Mouse (Mus musculus): Measurements from ENCODE around the gene Gnmt. TPM values are rescaled to one million over a fixed set of nuclear protein-coding genes. Genes with fewer than 3 reads are reported as not detected.

Gnmt gene
- total and polyA plus RNA-seq, 3 experiments: 0.62 to 1.6 TPM; not detected in 1

- no peaks in the 10 kb centered on the region for H3K4me1 ChIP-seq (ENCODE audit: control insufficient read depth in 1 of 2, insufficient read depth in 2 of 2, low read length in 2 of 2)
- no peaks in the 10 kb centered on the region for H3K9me3 ChIP-seq (replicated peaks; ENCODE audit: insufficient read depth, low read length)
- H3K36me3 ChIP-seq (ENCODE audit: control insufficient read depth in 1 of 2, insufficient read depth in 2 of 2, low read length in 2 of 2): no peaks in the 10 kb centered on the region
- no peaks in the 10 kb centered on the region for H3K79me2 ChIP-seq (ENCODE audit: control insufficient read depth, insufficient read depth, low read length, poor library complexity)
- DNase-seq (ENCODE audit: low read depth, low spot score): no peak
- no peak overlapping the region for H3K4me3 ChIP-seq (ENCODE audit: control insufficient read depth in 1 of 2, insufficient read depth in 1 of 2, low read depth in 2 of 2, low read length in 2 of 2)
- H3K9ac ChIP-seq (ENCODE audit: control insufficient read depth, low read depth, low read length, poor library complexity, severe bottlenecking): no peak overlapping the region
- no peaks in the 10 kb centered on the region for H3K27me3 ChIP-seq (ENCODE audit: control insufficient read depth in 1 of 2, insufficient read depth in 2 of 2, low read length in 2 of 2)
- TF ChIP-seq MAZ (IDR thresholded peaks at IDR 0.05; ENCODE audit: low read depth, low read length) (no peak), MAFK (IDR thresholded peaks at IDR 0.05; ENCODE audit: borderline replicate concordance, low read depth, low read length) (no peak), CTCF (IDR thresholded peaks at IDR 0.05 in 2 of 3, conservative IDR thresholded peaks at IDR 0.05 in 1 of 3; ENCODE audit: control insufficient read depth in 1 of 3, insufficient read depth in 1 of 3, low read depth in 2 of 3, low read length in 3 of 3, poor library complexity in 1 of 3, severe bottlenecking in 1 of 3) (no peak), SIN3A (IDR thresholded peaks at IDR 0.05; ENCODE audit: low read length) (no peak), MAX (IDR thresholded peaks at IDR 0.05; ENCODE audit: low read length) (no peak), SMC3 (IDR thresholded peaks at IDR 0.05; ENCODE audit: low read depth, low read length) (no peak), MEF2A (IDR thresholded peaks at IDR 0.05; ENCODE audit: extremely low read depth, insufficient replicate concordance, low read depth, low read length, poor library complexity, severe bottlenecking) (no peak), CHD1 (IDR thresholded peaks at IDR 0.05; ENCODE audit: low read depth, low read length) (no peak), POLR2AphosphoS5 (IDR thresholded peaks at IDR 0.05; ENCODE audit: borderline replicate concordance, low read depth, low read length) (no peak), UBTF (IDR thresholded peaks at IDR 0.05; ENCODE audit: borderline replicate concordance, insufficient read depth, low read depth, low read length) (no peak), ZC3H11A (IDR thresholded peaks at IDR 0.05; ENCODE audit: low read depth, low read length) (no peak), RAD21 (IDR thresholded peaks at IDR 0.05; ENCODE audit: low read depth, low read length) (no peak)
- H3K27ac ChIP-seq (ENCODE audit: control insufficient read depth, low read depth, low read length): no peak overlapping the region
These were observed 4.4 kb downstream of the Gnmt start for GRCm38 (mm10) chr17:46724477-46725084.

- Histone ChIP-seq H3K4me3 (ENCODE audit: control insufficient read depth in 1 of 2, insufficient read depth in 1 of 2, low read depth in 2 of 2, low read length in 2 of 2) (no peak overlapping the region), H3K4me1 (ENCODE audit: control insufficient read depth in 1 of 2, insufficient read depth in 2 of 2, low read length in 2 of 2) (no peaks in the 10 kb centered on the region), H3K27me3 (ENCODE audit: control insufficient read depth in 1 of 2, insufficient read depth in 2 of 2, low read length in 2 of 2) (no peaks in the 10 kb centered on the region), H3K27ac (ENCODE audit: control insufficient read depth, low read depth, low read length) (no peak overlapping the region), H3K9ac (ENCODE audit: control insufficient read depth, low read depth, low read length, poor library complexity, severe bottlenecking) (no peak overlapping the region), H3K79me2 (ENCODE audit: control insufficient read depth, insufficient read depth, low read length, poor library complexity) (no peaks in the 10 kb centered on the region), H3K36me3 (ENCODE audit: control insufficient read depth in 1 of 2, insufficient read depth in 2 of 2, low read length in 2 of 2) (no peaks in the 10 kb centered on the region), H3K9me3 (replicated peaks; ENCODE audit: insufficient read depth, low read length) (no peaks in the 10 kb centered on the region)
- DNase-seq (ENCODE audit: low read depth, low spot score): no peak
- TF ChIP-seq UBTF (IDR thresholded peaks at IDR 0.05; ENCODE audit: borderline replicate concordance, insufficient read depth, low read depth, low read length) (no peak), NRF1 (IDR thresholded peaks at IDR 0.05; ENCODE audit: insufficient read depth, low read depth, low read length, poor library complexity, severe bottlenecking) (no peak), ZMIZ1 (IDR thresholded peaks at IDR 0.05; ENCODE audit: low read depth, low read length) (no peak)
These were observed 7.9 kb downstream of the Gnmt start for GRCm38 (mm10) chr17:46721077-46721476.
